Mouse (Mus musculus): ENCODE measurements around the gene Arhgdia.

- TF ChIP-seq CTCF (conservative IDR thresholded peaks at IDR 0.05; ENCODE audit: low read length) (no peak), NANOG (IDR thresholded peaks at IDR 0.05; ENCODE audit: borderline replicate concordance, low read length) (no peak)
Measured at GRCm38 (mm10) chr11:120616617-120617294, 35.3 kb upstream of the Arhgdia start.
